In genomic region chr10:24361424-24361823, GRCm38 (mm10) we compare ENCODE assay signal across 19 mouse cellular contexts.
DNase-seq lines count a peak whose midpoint lies in the region; ATAC-seq and TF ChIP-seq lines count a peak whose summit lies in the region.
"Had no signal": no experiment of that assay in that cellular context is flagged by ENCODE, and none has a peak within 500 bp of the region (broad histone marks: within the 10 kb centered on the region; RNA-seq: fewer than 3 reads in every experiment).

No protein-coding gene starts in this region.

- no peaks in the 10 kb centered on the region for H3K9me3 ChIP-seq in liver, embryonic 12.5 days (replicated peaks)
- H3K9me3 ChIP-seq in hindbrain, embryonic 10.5 days: no peaks in the 10 kb centered on the region
- H3K9me3 ChIP-seq: embryonic facial prominence, embryonic 13.5 days; forebrain, embryonic 13.5 days; hindbrain, embryonic 12.5 days had no signal

- no peak for ATAC-seq in liver, embryonic 12.5 days
- ATAC-seq: forebrain, embryonic 13.5 days; forebrain, postnatal 0 days; hindbrain, postnatal 0 days had no signal

- TF ChIP-seq CTCF in gastrocnemius, adult 2 months (IDR thresholded peaks at IDR 0.05): no peak
- no peak for TF ChIP-seq CTCF in liver, adult 2 months (IDR thresholded peaks at IDR 0.05; ENCODE audit: low read depth, low read length)

- no peak overlapping the region for H3K4me2 ChIP-seq in liver, embryonic 12.5 days
- H3K4me2 ChIP-seq: embryonic facial prominence, embryonic 13.5 days; forebrain, embryonic 13.5 days; heart, embryonic 11.5 days; hindbrain, embryonic 12.5 days had no signal

- no peaks in the 10 kb centered on the region for H3K36me3 ChIP-seq in liver, adult 2 months (ENCODE audit: control insufficient read depth, insufficient read depth, low read length)
- no peaks in the 10 kb centered on the region for H3K36me3 ChIP-seq in liver, embryonic 12.5 days
- no peaks in the 10 kb centered on the region for H3K36me3 ChIP-seq in hindbrain, embryonic 10.5 days
- H3K36me3 ChIP-seq: embryonic facial prominence, embryonic 13.5 days; hindbrain, embryonic 12.5 days had no signal

- H3K27ac ChIP-seq in gastrocnemius, adult 2 months: peak overlapping the region; percentile 56; the same call in 1 of the 2 replicates
- no peak overlapping the region for H3K27ac ChIP-seq in liver, adult 2 months (replicated peaks; ENCODE audit: insufficient read depth, low read depth, low read length)
- H3K27ac ChIP-seq in liver, embryonic 12.5 days: no peak overlapping the region
- H3K27ac ChIP-seq in hindbrain, embryonic 10.5 days: no peak overlapping the region
- H3K27ac ChIP-seq: embryonic facial prominence, embryonic 13.5 days; forebrain, embryonic 13.5 days; hindbrain, embryonic 12.5 days; hindbrain, postnatal 0 days had no signal

- TF ChIP-seq POLR2A in liver, adult 2 months (IDR thresholded peaks at IDR 0.05; ENCODE audit: extremely low read depth, insufficient read depth, low read length): no peak

- no peak overlapping the region for H3K9ac ChIP-seq in liver, adult 2 months (ENCODE audit: low read depth, low read length)
- no peak overlapping the region for H3K9ac ChIP-seq in liver, embryonic 12.5 days
- H3K9ac ChIP-seq: embryonic facial prominence, embryonic 13.5 days; forebrain, embryonic 13.5 days; forebrain, postnatal 0 days; hindbrain, embryonic 12.5 days had no signal

- 20% methylated on average over 3 of the region's 3 CpGs for WGBS in liver, adult 2 months
- 51% methylated on average over 3 of the region's 3 CpGs for WGBS in liver, embryonic 12.5 days (ENCODE audit: insufficient replicate concordance)
- 90% methylated on average over 3 of the region's 3 CpGs for WGBS in hindbrain, embryonic 10.5 days

- no peak overlapping the region for H3K4me3 ChIP-seq in gastrocnemius, adult 2 months
- no peak overlapping the region for H3K4me3 ChIP-seq in liver, adult 2 months (ENCODE audit: insufficient read depth, low read depth, low read length)
- no peak overlapping the region for H3K4me3 ChIP-seq in liver, embryonic 12.5 days
- H3K4me3 ChIP-seq in hindbrain, embryonic 10.5 days: no peak overlapping the region
- H3K4me3 ChIP-seq: embryonic facial prominence, embryonic 13.5 days; forebrain, embryonic 13.5 days; hindbrain, embryonic 12.5 days had no signal

- H3K27me3 ChIP-seq in liver, adult 2 months (ENCODE audit: control insufficient read depth, insufficient read depth, low read length): no peaks in the 10 kb centered on the region
- no peaks in the 10 kb centered on the region for H3K27me3 ChIP-seq in liver, embryonic 12.5 days (replicated peaks)
- no peaks in the 10 kb centered on the region for H3K27me3 ChIP-seq in hindbrain, embryonic 10.5 days (ENCODE audit: insufficient read depth, poor library complexity, severe bottlenecking)
- H3K27me3 ChIP-seq: CH12.LX; embryonic facial prominence, embryonic 13.5 days; forebrain, embryonic 13.5 days; hindbrain, embryonic 12.5 days had no signal

- H3K4me1 ChIP-seq in liver, adult 2 months (ENCODE audit: control insufficient read depth, insufficient read depth, low read length): peaks cover 5% of the 10 kb centered on the region; the same call in 1 of the 2 replicates
- H3K4me1 ChIP-seq in liver, embryonic 12.5 days: no peaks in the 10 kb centered on the region
- peaks cover 17% of the 10 kb centered on the region for H3K4me1 ChIP-seq in hindbrain, embryonic 10.5 days (replicated peaks)
- H3K4me1 ChIP-seq: forebrain, embryonic 13.5 days had no signal

- no peaks in the 10 kb centered on the region for H3K79me2 ChIP-seq in liver, adult 2 months (ENCODE audit: control insufficient read depth, insufficient read depth, low read length)

- DNase-seq in gastrocnemius, adult 2 months: no peak
- no peak for DNase-seq in gastrocnemius, postnatal 4 days (ENCODE audit: low spot score in 2 of 2)
- DNase-seq in liver, adult 2 months (ENCODE audit: extremely low read depth, low read depth, low spot score): peak; percentile 73
- peak; percentile 57 for DNase-seq in adipocyte (ENCODE audit: low spot score)
- DNase-seq in adrenal gland, adult 2 months: no peak
- DNase-seq in hindbrain, embryonic 10.5 days (ENCODE audit: low spot score): no peak
- DNase-seq: adrenal gland, postnatal 14 days; cerebellum, adult 11-12 months; cerebellum, adult 9-10 months; cerebellum, postnatal 36 days; forebrain, postnatal 0 days; kidney, adult 11 months had no signal

- intact Hi-C loops in gastrocnemius, adult 2 months (cut with DNase I): no loop called here

Comparison
In these comparisons a context has a peak if more than half of its experiments do, and no peak if none do; other contexts are left out.
1. DNase-seq: peak in liver, adult 2 months (single experiment) and adipocyte (single experiment); none in gastrocnemius, adult 2 months (single experiment), gastrocnemius, postnatal 4 days (0 of 2), adrenal gland, adult 2 months (single experiment) and hindbrain, embryonic 10.5 days (single experiment).